Mouse (Mus musculus) NIH3T3 (cell line): ENCODE results near the gene Cx3cl1.

Experiments used
- DNase-seq: peaks from one replicate; pipeline ENCODE4 v3.0.0-alpha.2; 2012; ENCODE audit warnings: low read depth

Gene Cx3cl1

DNA sequence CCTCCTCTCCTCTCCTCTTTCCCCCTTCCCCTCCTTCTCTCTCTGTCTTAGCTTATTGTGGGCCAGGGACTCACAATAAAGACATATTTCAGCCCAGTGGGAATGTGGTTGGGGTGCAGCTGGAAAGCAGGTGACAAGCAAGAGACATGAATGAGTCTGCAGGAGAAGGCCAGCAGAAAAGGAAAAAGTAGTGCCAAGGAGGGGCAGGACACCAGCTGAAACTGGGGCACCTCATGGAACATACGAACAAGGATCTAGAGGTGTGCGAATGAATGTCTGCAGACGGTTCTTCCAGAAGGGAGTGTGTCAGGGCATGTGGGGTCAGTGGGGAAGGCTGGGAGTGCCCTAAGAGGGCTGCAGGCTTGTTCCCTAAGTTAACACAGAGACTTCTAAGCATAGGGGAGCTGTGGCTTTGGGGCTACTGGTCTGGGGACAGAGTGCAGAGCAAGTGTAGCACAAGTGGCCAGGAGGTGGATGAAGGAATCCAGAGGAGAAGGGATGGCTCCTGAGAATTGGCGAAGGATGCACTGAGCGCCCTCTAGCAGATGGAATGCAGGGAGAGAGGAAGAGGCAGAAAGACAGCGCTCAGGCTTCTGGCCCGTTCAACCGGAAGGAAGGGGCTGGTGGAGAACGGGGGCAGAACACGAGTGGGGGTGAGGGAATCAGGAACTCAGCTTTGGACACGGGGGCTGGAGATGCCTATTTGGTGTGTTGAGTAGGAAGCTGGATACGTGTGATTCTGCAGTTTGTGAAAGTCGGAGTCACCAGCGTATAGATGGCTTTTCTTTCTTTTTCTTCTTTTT, 29.7 kb downstream of the Cx3cl1 start:
- DNase-seq: no peak

GRCm38 (mm10) chr8:94802375-94802774, 30.6 kb downstream of the Cx3cl1 start:
- DNase-seq: no peak

DNA sequence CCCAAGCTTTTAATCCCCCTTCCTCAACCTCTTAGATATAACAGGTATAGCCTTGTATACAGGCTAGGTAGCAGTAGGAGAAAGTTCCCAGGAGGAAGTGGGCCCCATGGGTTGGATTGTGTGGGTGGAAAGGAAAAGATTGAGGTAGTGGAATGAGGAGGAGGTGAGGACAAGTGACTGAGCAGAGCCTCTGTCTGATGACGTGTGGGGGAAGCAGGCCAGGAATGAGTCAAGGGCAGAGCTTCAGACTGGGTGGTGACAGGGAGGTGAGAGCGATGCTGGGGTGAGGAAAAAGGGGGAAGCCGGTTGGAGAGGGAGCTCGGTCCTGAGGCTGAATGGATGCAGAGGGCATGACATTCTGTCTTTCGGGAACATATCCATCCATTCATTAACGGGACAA, 31.7 kb downstream of the Cx3cl1 start:
- peak; percentile 79 for DNase-seq

- no peak for DNase-seq
These were observed 32.9 kb downstream of the Cx3cl1 start for GRCm38 (mm10) chr8:94804546-94805340.

GRCm38 (mm10) chr8:94805811-94806210, 34.0 kb downstream of the Cx3cl1 start:
- DNase-seq: no peak

DNA sequence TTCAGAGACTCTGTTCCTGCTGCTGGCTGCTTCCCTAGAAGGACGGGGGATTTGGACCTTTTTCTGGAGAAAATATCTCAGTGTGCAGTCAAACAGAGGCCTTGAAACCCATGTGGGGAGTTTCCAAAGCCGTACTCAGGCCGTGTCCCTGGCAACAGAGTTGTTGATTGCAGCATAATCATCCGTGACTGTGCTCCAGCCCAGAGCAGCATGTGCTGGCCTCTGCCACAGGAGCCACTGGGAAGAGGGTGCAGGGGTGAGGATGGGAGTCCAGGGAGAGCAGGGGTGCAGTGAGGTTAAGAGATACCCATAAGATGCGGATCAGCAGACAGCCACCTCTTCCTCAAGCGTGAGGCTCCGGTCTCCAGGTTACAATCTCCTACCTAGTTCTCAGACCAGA, 35.7 kb downstream of the Cx3cl1 start:
- DNase-seq: peak; percentile 77

GRCm38 (mm10) chr8:94808372-94808771, 36.6 kb downstream of the Cx3cl1 start:
- DNase-seq: no peak

- no peak for DNase-seq
These were observed 38.3 kb downstream of the Cx3cl1 start, which contains the start of gene Ccl17 for GRCm38 (mm10) chr8:94810153-94810552. TSS of gene Ccl17 (plus strand) at chr8:94810453.

DNA sequence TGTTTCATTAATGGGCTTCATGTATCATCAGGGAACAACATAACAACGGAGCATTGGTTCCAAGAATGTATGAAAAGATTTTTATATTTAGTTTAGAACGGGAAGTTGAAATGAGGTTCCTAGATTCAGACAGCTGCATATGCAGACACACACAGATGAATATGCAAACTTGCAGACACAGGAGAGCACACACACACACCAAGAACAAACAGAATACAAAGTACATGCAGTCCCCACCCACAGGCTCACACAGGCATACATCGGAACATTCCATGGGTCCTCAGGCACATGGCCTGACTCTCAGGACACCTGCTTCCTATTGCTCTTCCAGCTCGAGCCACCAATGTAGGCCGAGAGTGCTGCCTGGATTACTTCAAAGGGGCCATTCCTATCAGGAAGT, 39.0 kb downstream of the Cx3cl1 start:
- DNase-seq: no peak

GRCm38 (mm10) chr8:94811654-94812053, 39.8 kb downstream of the Cx3cl1 start:
- peak; percentile 69 for DNase-seq

DNA sequence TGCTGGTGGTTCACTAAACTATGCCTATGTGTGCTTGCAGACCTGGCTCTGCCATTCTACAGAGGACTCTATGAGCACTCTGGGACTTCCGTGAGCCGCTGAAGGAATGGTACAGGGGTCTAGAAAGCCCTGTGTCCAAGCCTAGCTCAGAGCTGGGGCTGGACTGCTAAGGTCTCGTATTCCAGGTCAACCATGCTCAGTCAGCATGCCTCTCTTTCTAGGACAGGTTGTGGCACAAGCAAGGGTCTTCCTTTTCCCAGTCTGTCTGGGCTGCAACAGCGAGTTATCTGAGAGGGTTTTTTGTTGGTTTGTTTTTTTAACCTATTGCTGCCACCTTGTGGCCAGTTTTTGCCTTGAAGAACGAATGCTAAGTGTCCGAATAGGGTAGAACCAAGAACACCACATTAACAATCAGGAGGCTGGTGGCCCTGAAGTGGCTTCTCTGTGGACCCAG, 40.9 kb downstream of the Cx3cl1 start:
- peak; percentile 97 for DNase-seq

DNA sequence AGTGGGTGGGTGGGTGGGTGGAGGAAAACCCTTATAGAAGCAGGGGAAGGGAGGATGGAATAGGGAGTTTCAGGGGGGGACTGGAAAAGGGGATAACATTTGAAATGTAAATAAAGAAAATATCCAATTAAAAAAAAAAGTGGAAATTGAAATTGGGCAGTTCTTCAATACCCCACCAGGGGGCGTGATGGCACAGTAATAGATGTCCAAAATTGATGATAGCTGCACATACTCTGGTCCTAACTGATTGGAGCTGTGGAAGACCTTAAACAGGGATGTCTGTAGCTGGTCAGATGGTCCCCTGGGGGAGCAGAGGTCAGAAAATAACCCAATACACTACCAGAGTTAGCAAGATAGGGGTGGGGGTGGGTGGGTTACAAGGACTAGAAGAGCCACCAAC, 42.7 kb downstream of the Cx3cl1 start:
- peak; percentile 68 for DNase-seq

- DNase-seq: no peak
These were observed 46.1 kb downstream of the Cx3cl1 start for GRCm38 (mm10) chr8:94817933-94818332.

DNA sequence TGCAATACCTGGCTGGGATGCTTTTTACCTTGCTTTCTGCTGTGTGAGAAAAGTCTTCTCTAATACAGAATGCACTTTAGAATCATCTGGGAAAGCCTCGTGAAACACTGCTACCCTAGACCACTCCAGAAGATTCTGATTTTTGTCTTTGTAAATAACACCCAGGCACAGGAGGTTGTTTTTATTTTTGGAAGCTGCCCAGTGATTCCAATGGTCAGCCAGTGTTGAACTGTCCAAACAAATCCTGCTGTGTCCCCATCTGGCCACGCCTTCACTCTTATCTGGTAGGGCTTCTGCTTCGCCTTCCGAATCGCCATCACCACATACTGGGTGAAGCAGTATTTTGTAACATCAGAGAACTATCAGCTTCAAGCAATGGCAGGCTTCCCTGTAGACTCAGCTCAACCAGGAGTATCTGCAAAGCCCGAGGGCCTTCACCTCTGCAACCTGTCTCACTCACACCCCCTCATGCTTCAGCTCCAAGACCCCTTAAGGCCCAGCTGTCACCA, 47.9 kb downstream of the Cx3cl1 start:
- no peak for DNase-seq

DNA sequence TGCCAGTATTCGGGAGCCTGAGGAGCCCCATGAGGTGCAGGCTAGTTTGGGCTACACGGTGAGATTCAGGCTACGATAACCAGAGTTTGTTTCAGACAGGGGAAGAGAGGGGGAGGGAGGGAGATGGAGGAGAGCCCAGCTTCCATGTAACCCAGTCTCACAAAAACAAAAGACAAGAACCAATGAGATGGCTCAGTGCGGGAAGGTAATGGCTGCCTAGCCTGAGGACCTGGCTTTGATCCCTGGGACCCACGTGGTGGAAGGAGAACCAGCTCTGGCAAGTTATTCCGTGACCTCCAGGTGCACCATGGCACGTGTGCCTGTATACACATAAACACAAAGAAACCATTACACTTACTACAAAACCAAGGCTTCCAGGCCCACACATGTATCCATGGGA, 48.7 kb downstream of the Cx3cl1 start:
- DNase-seq: no peak

GRCm38 (mm10) chr8:94821381-94821780, 49.6 kb downstream of the Cx3cl1 start:
- no peak for DNase-seq

- DNase-seq: peak; percentile 78
These were observed 51.1 kb downstream of the Cx3cl1 start for GRCm38 (mm10) chr8:94822637-94823560.

DNA sequence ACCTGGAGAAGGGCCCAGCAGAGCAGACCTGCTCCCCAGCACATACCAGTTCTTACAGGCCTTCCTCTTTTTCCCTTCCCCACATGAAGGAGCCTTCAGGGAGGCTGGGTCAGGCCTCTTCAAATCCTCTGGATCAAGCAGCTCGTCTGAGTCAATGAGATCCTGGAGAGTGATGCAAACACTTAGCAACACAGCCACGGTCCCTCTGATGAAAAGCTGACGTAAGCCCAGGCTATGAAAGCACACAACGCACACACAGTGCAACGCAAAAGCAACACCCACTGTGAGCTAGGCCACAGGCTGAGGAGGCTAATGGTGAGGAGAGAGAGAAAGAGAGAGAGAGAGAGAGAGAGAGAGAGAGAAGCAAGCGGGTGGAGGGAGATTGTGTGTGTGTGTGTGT, 53.4 kb downstream of the Cx3cl1 start:
- DNase-seq: no peak

- no peak for DNase-seq
These were observed 54.4 kb downstream of the Cx3cl1 start for GRCm38 (mm10) chr8:94826210-94826609.

- DNase-seq: peak; percentile 65
These were observed 56.5 kb downstream of the Cx3cl1 start for GRCm38 (mm10) chr8:94828284-94828683.
